Mouse (Mus musculus): ENCODE measurements around the gene Mpz.
"Not testable (repeated sequence)": the region's sequence is repeated elsewhere in the genome, so short reads cannot be mapped to it uniquely, and the experiment has no call there.

DNA sequence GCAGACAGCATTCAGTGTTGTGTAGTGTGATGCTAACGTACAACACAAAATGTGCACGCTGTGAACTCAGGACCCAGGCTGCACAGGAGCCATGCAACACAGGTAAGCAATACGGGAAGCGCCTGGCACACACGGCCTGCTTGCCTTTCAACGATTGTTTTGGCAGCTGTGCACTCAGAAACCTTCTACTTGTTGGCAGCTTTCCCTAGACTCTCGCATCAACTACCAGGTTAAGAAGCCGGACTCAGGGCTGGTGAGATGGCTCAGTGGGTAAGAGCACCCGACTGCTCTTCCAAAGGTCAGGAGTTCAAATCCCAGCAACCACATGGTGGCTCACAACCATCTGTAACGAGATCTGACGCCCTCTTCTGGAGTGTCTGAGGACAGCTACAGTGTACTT, 7.5 kb upstream of the Mpz start:
- not testable (repeated sequence) for TF ChIP-seq GATA1 (IDR thresholded peaks at IDR 0.05; ENCODE audit: borderline replicate concordance, low read length); FLI1 (IDR thresholded peaks at IDR 0.05; ENCODE audit: low read length)
